Mouse (Mus musculus): ENCODE results near the gene Taf1d.
A peak's percentile ranks its signal among the peaks of the same experiment; 100 is the strongest.
"Not testable (repeated sequence)": the region's sequence is repeated elsewhere in the genome, so short reads cannot be mapped to it uniquely, and the experiment has no call there.

Taf1d gene

GRCm38 (mm10) chr9:15309425-15309824, 3.4 kb downstream of the Taf1d start:
- DNase-seq = no peak

GRCm38 (mm10) chr9:15310179-15310578, 4.2 kb downstream of the Taf1d start:
- DNase-seq = no peak

GRCm38 (mm10) chr9:15312054-15312735, 6.2 kb downstream of the Taf1d start:
- DNase-seq = no peak

GRCm38 (mm10) chr9:15313633-15314032, 7.6 kb downstream of the Taf1d start:
- no peak for DNase-seq

GRCm38 (mm10) chr9:15314619-15315018, 8.6 kb downstream of the Taf1d start:
- DNase-seq = no peak

- not testable (repeated sequence) for DNase-seq
These were observed 10.3 kb downstream of the Taf1d start for GRCm38 (mm10) chr9:15316296-15316695.

GRCm38 (mm10) chr9:15317223-15318169, 11.5 kb downstream of the Taf1d start:
- no peak for DNase-seq

GRCm38 (mm10) chr9:15318170-15318742, 12.2 kb downstream of the Taf1d start:
- DNase-seq = no peak

GRCm38 (mm10) chr9:15337776-15338175, 31.8 kb downstream of the Taf1d start:
- no peak for DNase-seq

- DNase-seq = no peak
These were observed 43.9 kb downstream of the Taf1d start for GRCm38 (mm10) chr9:15349925-15350324.

GRCm38 (mm10) chr9:15356916-15357483, 51.0 kb downstream of the Taf1d start:
- no peak for DNase-seq

GRCm38 (mm10) chr9:15357484-15358275, 51.7 kb downstream of the Taf1d start, which contains the start of gene Cep295:
Gene Cep295, minus strand, starts transcription at chr9:15357788.
- DNase-seq = peak; percentile 96

GRCm38 (mm10) chr9:15364843-15365242, 58.8 kb downstream of the Taf1d start:
- no peak for DNase-seq

GRCm38 (mm10) chr9:15365856-15366255, 59.8 kb downstream of the Taf1d start:
- no peak for DNase-seq

GRCm38 (mm10) chr9:15366260-15366659, 60.2 kb downstream of the Taf1d start:
- DNase-seq = no peak

All from thymus, postnatal 36 days (tissue).